8 mouse cellular contexts compared by ENCODE assay signal in the genomic region with DNA sequence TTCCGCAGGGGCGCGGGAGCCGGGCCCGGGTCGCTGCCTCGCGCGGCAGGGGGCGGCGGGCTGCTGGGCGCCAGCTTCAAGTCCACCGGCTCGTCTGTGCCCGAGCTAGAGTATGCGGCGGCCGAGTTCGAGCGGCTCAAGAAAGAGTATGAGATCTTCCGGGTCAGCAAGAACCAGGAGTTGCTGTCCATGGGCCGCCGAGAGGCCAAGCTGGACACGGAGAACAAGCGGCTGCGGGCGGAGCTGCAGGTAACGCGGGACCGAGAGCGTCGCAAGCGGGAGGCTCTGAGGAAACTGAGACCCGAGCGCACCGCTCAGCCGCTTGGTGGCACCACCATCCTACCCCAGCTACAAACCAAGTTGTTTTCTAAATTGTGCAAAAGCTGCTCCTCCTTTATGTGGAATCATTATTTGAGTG. TPM values are rescaled to one million over a fixed set of nuclear protein-coding genes. Genes with fewer than 3 reads are reported as not detected.
A peak's percentile ranks its signal among the peaks of the same experiment; 100 is the strongest.
DNase-seq lines count a peak whose midpoint lies in the region; ATAC-seq and TF ChIP-seq lines count a peak whose summit lies in the region.

No protein-coding gene starts in this region.

- DNase-seq in gastrocnemius, postnatal 10 days, result peak; percentile 57
- DNase-seq in gastrocnemius, adult 8-10 months (ENCODE audit: low spot score in 2 of 2), result no peak
- peak; percentile 27 for DNase-seq in Patski (ENCODE audit: low read depth, low spot score)
- DNase-seq in fibroblast of lung, adult 2 months (ENCODE audit: low read depth), result peak; percentile 77
- peak; percentile 32 for DNase-seq in liver, embryonic 13.5 days
- DNase-seq in testis, postnatal 14 days (ENCODE audit: low spot score), result peak; percentile 77

- H3K27ac ChIP-seq in intestine, embryonic 16.5 days (ENCODE audit: low read length), result peak overlapping the region; percentile 82
- no peak overlapping the region for H3K27ac ChIP-seq in liver, embryonic 13.5 days

- H3K4me2 ChIP-seq in intestine, embryonic 16.5 days (ENCODE audit: low read depth, low read length), result peak overlapping the region; percentile 66
- peak overlapping the region; percentile 83 for H3K4me2 ChIP-seq in liver, embryonic 13.5 days
- peak overlapping the region; percentile 70 for H3K4me2 ChIP-seq in myocyte (ENCODE audit: low read depth)

- peak overlapping the region; percentile 89 for H3ac ChIP-seq in myocyte (ENCODE audit: control insufficient read depth, insufficient read length)

- H3K27me3 ChIP-seq in Patski (peaks cover 11% of the 10 kb centered on the region), myocyte (ENCODE audit: control insufficient read depth, insufficient read depth, insufficient read length) (no peaks in the 10 kb centered on the region)
- no peaks in the 10 kb centered on the region for H3K27me3 ChIP-seq in intestine, embryonic 16.5 days (replicated peaks; ENCODE audit: control insufficient read depth, insufficient read depth, low read length)
- peaks cover 13% of the 10 kb centered on the region for H3K27me3 ChIP-seq in liver, embryonic 13.5 days

- POLR2A ChIA-PET in Patski (lab: Charles Lee), result no interaction called here

- in situ Hi-C loops in Patski (cut with MboI; ENCODE audit: low pct_unique_long_range_greater_than_20kb), result loop anchor here (25.0 kb wide), 1 partner anchor 641 kb away; a partner anchor contains a TSS

- TF ChIP-seq CTCF in Patski (IDR thresholded peaks at IDR 0.05), result peak; percentile 96

- no peak for TF ChIP-seq POLR2A in myocyte (IDR thresholded peaks at IDR 0.05; ENCODE audit: insufficient read length, low read depth)

- under 1% methylated on average over 37 of the region's 37 CpGs for WGBS in intestine, embryonic 16.5 days
- under 1% methylated on average over 37 of the region's 37 CpGs for WGBS in liver, embryonic 13.5 days (ENCODE audit: insufficient replicate concordance)

- CTCF ChIA-PET in Patski (lab: Charles Lee), result interaction anchor here (1.1 to 1.3 kb wide), 3 partner anchors 16 to 513 kb away, joined by 3 read pairs; no protein-coding TSS in a partner anchor

- H3K79me2 ChIP-seq in myocyte (ENCODE audit: control insufficient read depth, insufficient read depth), result no peaks in the 10 kb centered on the region

- ATAC-seq in Patski, result peak; percentile 65
- peak; percentile 64 for ATAC-seq in intestine, embryonic 16.5 days
- peak; percentile 21 for ATAC-seq in liver, embryonic 13.5 days (ENCODE audit: low read depth)

- peak overlapping the region; percentile 75 for H3K9ac ChIP-seq in intestine, embryonic 16.5 days (ENCODE audit: low read depth, low read length)
- H3K9ac ChIP-seq in liver, embryonic 13.5 days, result peak overlapping the region; percentile 57

- H3K9me3 ChIP-seq in intestine, embryonic 16.5 days (ENCODE audit: control insufficient read depth, low read length), result no peaks in the 10 kb centered on the region
- no peaks in the 10 kb centered on the region for H3K9me3 ChIP-seq in liver, embryonic 13.5 days (replicated peaks)

- peaks cover 7% of the 10 kb centered on the region; the same call in 1 of the 2 replicates for H3K4me1 ChIP-seq in intestine, embryonic 16.5 days (ENCODE audit: control insufficient read depth, insufficient read depth, low read length)
- peaks cover 24% of the 10 kb centered on the region for H3K4me1 ChIP-seq in liver, embryonic 13.5 days (replicated peaks)

- peak overlapping the region; percentile 71 for H3K4me3 ChIP-seq in intestine, embryonic 16.5 days (ENCODE audit: low read length)
- H3K4me3 ChIP-seq in liver, embryonic 13.5 days (replicated peaks), result peak overlapping the region; percentile 65
- peak overlapping the region; percentile 43 for H3K4me3 ChIP-seq in myocyte

- H3K36me3 ChIP-seq in intestine, embryonic 16.5 days (ENCODE audit: control insufficient read depth, insufficient read depth, low read length), result no peaks in the 10 kb centered on the region
- no peaks in the 10 kb centered on the region for H3K36me3 ChIP-seq in liver, embryonic 13.5 days
- no peaks in the 10 kb centered on the region for H3K36me3 ChIP-seq in myocyte (ENCODE audit: control insufficient read depth, insufficient read depth)

TF ChIP-seq in myocyte, 11 proteins besides CTCF, POLR2A, EP300 and RAD21:
- TF ChIP-seq E2F4 (IDR thresholded peaks at IDR 0.05; ENCODE audit: insufficient read depth), result no peak
- no peak for TF ChIP-seq MYOD1 (IDR thresholded peaks at IDR 0.05; ENCODE audit: control insufficient read depth in 1 of 3, insufficient read length in 2 of 3, low read depth in 2 of 3)
- no peak for TF ChIP-seq USF1 (IDR thresholded peaks at IDR 0.05; ENCODE audit: low read depth)
- TF ChIP-seq TCF3 (IDR thresholded peaks at IDR 0.05; ENCODE audit: insufficient read length, low read depth), result no peak
- TF ChIP-seq SRF (IDR thresholded peaks at IDR 0.05; ENCODE audit: control insufficient read depth, insufficient read length, low read depth), result no peak
- TF ChIP-seq CEBPB (IDR thresholded peaks at IDR 0.05; ENCODE audit: insufficient read depth, poor library complexity, severe bottlenecking), result no peak
- no peak for TF ChIP-seq POLR2AphosphoS2 (IDR thresholded peaks at IDR 0.05; ENCODE audit: insufficient read length, low read depth)
- TF ChIP-seq REST (IDR thresholded peaks at IDR 0.05; ENCODE audit: insufficient read depth, insufficient read length), result no peak

RNA-seq across cellular contexts. Expression of a gene that starts 0.6 kb away (rescaled TPM):
- 1 to 10 TPM; 3.0 to 4.5 TPM for total RNA-seq in gastrocnemius, postnatal 10 days (2021)
- total RNA-seq in gastrocnemius, adult 8-10 months (2022), result 1 to 10 TPM in 3 of 4 experiments, under 1 TPM in 1; 0.99 to 2.7 (median 1.1) TPM
- 4.2 TPM for polyA plus RNA-seq in Patski (2021)
- polyA plus RNA-seq in intestine, embryonic 16.5 days (2015; fragmentation: Nextera tagmentation; extraction: Ambion mirVana), result 2.3 and 2.5 TPM in 2 replicates
- 0.99 and 1.2 TPM in 2 replicates for polyA plus RNA-seq in liver, embryonic 13.5 days (2015; fragmentation: Nextera tagmentation; extraction: Ambion mirVana)
- polyA plus RNA-seq in myocyte (2012; fragmentation: generic; extraction: Trizol), result 1.1 TPM

RNA-seq across cellular contexts. Expression of a gene that starts 37.5 kb away (rescaled TPM):
- not detected for total RNA-seq in gastrocnemius, postnatal 10 days (2021)
- not detected for total RNA-seq in gastrocnemius, adult 8-10 months (2022)
- polyA plus RNA-seq in Patski (2021) (not detected), myocyte (2012; fragmentation: generic; extraction: Trizol) (not detected)
- polyA plus RNA-seq in intestine, embryonic 16.5 days (2015; fragmentation: Nextera tagmentation; extraction: Ambion mirVana), result not detected in 2 replicates
- polyA plus RNA-seq in liver, embryonic 13.5 days (2015; fragmentation: Nextera tagmentation; extraction: Ambion mirVana), result not detected in 2 replicates

Comparison
In these comparisons a context has a peak if more than half of its experiments do, and no peak if none do; other contexts are left out.
1. DNase-seq: peak in gastrocnemius, postnatal 10 days (single experiment), Patski (single experiment), fibroblast of lung, adult 2 months (single experiment), liver, embryonic 13.5 days (single experiment) and testis, postnatal 14 days (single experiment); none in gastrocnemius, adult 8-10 months (0 of 2).
2. Peak in every context shown above with its lines, with median percentiles within 50 percentile points of each other: ATAC-seq, H3K4me2 ChIP-seq and H3K4me3 ChIP-seq.